Mouse (Mus musculus) B cell, adult 2 months (primary cell): ENCODE results near the gene Bbof1.

ENCODE experiments used
- DNase-seq, 2 experiments: peaks; one replicate each; pipeline ENCODE4 v3.0.0; 2022

Gene Bbof1

DNA sequence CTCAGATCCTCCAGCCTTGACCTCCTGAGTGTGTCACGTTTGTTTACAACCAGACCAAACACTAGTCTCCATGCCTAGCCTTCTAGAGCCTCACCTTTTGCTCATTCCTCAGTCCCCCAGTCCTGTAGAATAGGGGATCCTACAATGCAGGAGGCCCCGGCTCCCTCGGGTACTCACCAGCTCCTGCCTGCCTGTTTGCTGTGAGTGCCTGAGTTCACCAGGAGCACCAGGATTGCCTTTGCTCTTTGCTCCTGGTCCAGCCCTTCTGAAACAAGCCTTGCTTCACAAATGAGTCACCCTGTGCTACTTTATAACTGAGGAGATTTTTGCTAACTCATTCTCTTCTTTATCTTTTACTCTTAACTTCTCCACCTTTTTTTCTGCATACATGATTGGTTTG lies 8.2 kb upstream of the Bbof1 start:
- DNase-seq, result no peak

DNA sequence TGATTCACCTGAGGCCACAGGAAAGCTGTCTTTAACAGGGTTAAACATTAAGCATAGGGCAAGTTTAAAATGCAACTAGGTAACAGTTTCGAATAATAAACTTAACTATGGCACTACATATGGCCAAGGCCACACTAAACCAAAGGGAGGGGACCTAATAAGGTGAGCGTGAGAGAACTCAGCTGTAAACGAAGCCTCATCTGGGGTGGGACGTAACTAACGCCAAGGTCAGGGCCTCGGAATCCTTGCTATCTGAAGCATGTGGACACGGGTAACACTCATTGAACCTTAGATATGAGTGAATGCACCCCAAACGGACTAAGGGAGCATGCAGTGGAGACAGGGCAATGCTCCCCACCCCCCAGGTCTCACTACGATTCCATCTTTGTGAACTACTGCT lies 5.9 kb upstream of the Bbof1 start:
- DNase-seq, result no peak

DNA sequence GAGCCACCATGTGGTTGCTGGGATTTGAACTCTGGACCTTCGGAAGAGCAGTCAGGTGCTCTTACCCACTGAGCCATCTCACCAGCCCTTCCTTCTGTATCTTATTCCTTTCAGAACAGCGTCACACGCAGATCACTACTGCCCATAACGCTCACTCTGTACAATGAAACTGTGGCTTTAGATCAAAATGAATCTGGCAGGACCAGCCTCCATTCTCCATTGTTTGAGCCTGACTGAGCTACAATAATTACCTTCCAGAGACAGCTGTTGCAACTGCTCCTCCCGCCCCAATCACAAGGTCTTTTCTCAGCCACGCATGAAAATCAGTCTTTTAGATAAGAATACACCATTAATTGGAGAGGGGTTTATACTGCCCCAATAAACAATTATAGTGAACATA lies 4.3 kb upstream of the Bbof1 start:
- no peak for DNase-seq

DNA sequence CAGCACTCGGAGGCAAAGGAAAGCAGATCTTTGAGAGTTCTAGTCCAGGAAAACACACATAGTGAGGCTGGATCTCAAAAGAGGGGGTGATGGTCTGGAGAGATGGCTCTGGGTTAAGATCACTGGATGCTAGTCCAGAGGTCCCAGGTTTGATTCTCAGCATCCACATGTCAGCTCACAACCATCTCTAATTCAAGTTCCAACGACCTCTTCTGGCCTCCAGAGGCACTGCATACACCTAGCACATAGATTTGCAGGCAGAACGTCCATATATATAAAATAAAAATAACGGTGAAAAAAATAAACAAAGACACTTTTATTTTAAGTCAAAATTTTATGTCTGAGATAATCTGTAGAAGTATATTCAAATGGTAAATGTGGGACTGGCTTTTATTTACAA lies 1.6 kb upstream of the Bbof1 start:
- DNase-seq, result no peak

DNA sequence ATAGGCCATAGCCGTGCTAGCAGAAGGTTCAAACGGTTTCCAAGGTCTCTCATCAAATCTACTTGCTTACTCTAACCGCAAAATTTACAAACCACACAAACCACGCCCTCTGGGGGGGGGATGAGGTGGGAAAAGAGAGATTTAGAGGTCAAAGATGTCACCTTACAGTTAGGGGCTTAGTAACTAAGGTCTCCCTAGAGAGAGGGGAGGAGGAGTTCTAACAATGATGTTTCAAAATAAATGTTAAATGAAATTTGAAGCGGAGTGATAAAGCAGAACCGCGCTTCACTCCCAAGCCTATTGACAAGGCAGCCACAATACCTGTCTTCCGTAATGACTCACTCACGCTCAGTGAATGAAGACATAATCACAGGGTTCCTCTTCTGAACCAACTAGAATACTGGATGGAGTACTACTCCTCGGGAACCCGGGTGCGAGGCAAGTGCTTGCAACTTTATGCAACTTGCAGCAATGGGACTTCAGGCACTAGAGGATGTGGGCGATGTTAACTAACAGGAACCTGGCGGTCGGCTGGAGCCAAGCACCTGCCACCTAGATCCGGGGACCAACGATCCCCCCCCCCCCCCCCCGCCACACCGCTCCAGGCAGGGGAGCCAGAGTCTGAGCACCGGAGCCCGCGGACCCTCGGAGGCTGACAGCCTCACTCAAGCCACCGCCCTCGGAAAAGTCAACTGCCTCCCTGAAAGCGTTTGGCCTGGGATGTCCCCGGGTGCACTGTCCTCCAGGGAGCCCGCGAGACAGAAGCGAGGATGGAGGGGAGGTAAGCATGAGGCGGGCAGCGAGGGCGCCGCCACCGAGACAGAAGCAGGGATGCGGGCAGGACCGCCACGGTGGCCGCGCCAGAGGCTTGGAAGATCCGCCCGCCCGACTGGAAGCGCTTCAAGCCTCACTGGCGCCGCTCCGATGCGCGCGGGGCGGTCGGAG lies 725 bp upstream of the Bbof1 start:
- DNase-seq, result peak; percentile 89 to 92

DNA sequence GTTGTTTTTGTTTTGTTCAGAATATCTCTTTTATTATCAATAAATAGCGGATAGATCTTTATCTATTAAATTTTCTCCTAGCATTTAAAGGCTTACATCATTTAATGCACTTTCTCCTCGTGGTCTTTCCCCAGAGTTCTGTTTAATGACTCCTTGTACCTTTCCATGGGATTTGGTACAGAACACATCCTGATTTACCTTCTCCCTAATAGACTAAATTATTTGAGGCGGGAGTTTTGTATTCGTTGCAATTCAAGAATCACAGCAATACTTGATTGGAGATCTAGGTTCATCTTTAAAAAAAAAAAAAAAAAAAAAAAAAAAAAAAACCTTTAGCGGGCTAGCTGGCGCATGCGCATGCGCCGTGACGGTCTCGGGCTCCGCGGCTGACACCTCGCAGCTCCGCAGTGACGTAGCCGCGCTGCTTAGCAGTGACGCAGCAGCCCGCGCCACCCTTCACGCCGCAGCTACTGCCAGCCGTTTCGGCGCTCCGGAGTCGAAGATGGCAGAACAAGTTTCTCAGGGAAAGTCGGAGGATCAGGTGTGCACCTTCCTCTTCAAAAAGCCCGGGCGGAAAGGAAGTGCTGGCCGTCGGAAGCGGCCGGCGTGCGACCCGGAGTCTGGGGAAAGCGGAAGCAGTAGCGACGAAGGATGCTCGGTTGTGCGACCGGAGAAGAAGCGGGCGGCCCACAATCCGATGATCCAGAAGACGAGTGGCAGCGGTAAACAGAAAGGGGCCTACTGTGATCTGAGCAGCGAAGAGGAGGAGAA lies 8.1 kb downstream of the Bbof1 start, which contains the start of gene Rnf113a2:
Gene Rnf113a2 (plus strand): TSS at position 363 of the 771 bp plus-strand sequence.
- DNase-seq, result peak; percentile 86 to 89

DNA sequence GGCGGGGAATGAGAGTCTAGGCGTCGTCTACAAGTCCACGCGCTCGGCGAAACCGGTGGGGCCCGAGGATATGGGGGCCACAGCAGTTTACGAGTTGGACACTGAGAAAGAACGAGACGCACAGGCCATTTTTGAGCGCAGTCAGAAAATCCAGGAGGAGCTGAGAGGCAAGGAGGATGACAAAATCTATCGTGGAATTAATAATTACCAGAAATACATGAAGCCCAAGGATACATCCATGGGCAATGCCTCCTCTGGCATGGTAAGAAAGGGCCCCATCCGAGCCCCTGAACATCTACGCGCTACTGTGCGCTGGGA lies 8.7 kb downstream of the Bbof1 start:
- no peak for DNase-seq

DNA sequence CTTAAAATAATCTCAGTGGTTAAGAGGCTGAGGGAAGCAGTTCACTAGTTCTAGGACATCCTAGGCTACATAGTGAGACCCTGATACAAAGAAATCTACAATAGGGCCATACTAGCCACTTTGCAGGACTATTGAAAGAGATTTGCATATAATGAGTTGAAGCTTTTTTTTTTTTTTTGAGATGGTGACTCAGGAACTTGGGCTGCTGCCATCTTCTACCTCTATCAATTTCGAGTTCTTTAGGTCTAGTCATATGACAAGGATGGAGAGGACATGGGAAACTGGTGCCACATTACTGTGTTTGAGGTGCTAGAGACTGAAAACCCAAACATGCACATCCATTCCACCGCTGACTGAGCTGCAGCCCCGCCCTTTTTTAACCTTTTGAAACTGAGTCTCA lies 15.1 kb downstream of the Bbof1 start:
- no peak for DNase-seq

DNA sequence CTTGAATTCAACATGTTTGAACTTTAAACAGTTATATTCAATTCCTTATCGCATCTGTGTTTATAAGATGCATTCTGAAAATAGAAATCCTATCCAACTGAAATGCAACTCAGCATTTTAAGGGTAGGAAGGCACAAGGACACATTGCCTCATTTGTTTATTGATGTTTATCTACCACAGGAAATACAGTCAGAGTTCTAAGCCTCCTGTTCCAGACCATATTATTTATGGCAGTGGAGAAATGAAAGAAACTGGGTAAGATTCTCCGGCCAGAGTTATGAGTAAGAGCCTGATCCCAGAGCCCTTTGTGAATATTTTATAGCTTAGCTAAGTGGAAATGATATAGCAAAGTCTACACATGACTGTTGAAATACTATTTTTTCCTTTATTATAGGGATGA lies 21.0 kb downstream of the Bbof1 start:
- no peak for DNase-seq

DNA sequence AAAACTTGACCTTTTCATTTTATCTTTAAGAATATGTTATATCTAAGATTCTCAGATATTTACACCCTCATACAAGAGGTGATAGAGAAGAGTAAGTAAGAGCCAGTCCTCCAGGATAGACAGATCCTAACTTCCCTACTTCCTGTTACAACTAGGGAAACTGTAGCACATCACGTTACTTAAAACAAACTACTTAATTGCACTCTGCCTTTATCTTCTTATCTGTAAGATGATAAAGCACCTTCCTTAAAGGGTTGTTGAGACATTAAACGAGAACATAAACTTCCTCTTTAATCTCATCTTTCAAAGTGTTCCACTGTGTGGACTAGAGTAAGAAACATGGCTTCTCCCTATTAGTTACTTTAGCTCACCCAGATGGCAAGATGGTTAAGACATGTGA lies 29.8 kb downstream of the Bbof1 start:
- no peak for DNase-seq

DNA sequence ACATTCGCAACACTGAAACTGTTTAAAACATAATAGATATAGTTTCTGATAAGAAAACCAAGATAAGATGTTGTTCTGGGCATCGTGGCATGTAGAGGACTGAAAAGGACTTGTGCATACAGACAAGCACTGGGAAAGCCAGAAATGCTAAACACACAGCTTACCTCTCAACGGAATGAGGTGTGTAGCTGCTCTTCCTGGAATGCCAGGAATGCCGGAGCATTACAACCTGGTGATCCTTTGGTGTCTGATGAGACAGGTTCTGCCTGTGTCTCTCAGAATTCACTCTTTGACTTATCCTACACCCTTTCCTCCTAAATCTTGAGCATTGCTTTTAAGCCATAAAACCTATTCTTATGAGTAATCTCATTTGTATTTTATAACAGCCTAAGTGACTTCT lies 33.7 kb downstream of the Bbof1 start:
- DNase-seq, result no peak

DNA sequence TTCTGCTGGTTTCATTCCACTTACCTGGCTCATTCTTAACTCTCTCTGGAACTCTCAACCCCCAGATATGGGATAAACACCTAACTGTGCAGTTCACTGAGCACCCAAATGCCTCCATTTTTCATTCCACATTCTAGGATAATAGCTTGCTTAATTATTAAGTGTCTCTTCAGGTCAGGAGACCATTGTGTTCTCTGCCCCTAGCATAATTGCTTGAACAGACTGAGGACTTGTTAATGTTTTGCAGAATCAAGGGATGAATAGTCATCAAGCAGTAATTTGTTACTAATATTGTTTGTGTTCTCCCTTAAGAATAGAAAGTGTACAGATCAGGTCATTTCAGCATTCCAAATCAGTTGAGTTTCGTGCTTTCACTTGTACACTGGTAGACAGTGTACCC lies 38.5 kb downstream of the Bbof1 start:
- no peak for DNase-seq

DNA sequence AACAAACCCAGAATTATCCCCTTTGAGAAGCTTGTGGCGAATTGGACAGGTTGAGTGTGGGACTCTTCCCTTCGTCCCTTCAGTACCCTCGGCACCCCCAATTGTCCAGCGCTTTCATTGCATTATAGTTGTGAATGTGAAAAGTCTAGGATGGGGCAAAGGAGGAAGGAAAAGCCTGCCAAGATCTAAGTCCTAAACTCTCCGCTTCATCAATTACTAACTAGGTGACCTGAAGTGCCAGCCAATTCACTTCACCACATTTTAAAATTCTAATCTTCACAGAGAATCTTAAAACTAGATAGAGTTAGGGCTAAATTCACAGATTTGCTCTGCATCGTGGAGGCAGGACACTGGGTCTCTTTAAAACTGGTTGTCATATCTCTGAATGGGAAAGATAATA lies 39.3 kb downstream of the Bbof1 start:
- no peak for DNase-seq

DNA sequence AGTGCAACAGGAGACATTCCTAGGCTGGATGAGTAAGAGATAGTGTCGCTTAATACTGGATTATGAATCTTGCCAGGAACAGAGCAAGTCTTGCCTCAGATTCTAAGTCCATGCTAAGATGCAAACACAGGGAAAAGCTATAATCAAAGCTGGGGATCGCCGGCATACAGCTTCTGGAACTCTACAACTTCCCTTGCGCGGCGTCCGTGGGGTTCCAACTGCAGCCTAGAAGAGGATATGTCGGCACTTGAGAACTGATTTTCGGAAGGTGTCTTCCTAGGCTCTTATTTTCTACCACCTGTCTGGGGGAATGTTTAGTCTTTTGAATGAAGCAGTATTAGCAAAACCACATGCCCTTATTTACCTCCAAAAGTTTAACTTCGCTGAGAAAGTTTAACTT lies 41.0 kb downstream of the Bbof1 start:
- no peak for DNase-seq

DNA sequence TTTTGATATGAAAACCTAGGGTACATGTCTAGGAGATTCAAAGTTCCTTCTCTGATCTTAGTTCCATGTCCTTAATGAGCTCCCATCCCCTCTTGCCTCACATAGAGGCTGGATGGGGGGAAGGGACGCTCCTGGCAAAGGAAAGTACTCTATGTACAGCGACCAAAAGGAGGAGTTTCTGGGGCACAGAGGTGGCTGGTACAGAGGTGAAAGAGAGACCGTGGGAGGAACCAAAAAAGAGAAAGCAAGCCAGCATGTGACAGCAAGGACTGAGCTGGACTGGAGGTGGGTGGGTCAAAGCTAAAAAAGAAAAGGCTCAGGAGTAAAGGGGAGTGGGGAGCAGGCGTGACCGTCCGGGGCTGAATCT lies 41.5 kb downstream of the Bbof1 start:
- no peak for DNase-seq

DNA sequence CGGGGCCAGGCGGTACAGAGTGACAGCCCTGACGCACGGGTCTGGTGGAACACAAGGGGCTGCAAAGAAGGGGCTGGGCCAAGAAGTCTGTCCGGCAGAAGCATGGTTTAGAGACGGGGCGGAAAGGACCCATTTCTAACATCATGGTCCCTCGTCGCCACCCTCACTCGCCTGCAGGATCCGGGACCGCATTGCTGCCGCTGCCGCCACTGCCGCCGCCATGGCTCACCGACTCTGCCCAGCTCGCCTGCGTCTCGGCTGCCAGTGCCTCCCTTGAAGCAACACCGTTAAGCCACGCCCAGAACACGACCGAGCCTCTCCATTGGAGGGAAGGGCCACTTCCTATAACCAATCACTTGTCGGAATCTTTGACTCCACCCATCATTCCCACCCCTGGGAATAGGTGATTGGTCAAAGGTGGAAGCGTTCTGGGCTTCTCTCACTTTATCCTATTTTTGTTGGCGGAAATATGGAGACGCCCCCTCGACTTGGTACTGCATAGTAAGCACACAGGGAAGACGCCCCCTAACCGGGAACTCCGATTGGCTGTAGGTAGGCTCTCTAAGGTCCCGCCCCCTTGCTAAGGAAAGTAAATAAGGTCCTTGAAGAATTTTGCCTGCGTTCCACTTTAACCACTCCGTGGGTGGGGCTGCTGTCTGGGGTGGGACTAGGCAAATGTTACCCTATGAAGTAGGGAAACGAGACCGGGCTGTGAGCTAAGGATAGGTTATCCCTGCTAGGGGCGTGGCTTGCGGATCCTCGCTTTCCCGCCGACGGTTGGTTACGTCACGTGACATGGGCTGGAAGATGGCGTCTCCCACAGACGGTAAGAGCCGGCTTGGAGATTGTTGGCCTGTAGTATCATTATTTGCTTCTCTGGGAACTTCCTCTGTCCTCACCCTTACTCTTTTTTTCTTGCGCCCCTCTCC lies 42.1 kb downstream of the Bbof1 start, which contains the start of the genes Aldh6a1 and Lin52:
Gene Aldh6a1 (minus strand): TSS at position 287 of the 929 bp plus-strand sequence.
Gene Lin52 (plus strand): TSS at position 705 of the 929 bp plus-strand sequence.
- DNase-seq, result peak; percentile 92 to 97

DNA sequence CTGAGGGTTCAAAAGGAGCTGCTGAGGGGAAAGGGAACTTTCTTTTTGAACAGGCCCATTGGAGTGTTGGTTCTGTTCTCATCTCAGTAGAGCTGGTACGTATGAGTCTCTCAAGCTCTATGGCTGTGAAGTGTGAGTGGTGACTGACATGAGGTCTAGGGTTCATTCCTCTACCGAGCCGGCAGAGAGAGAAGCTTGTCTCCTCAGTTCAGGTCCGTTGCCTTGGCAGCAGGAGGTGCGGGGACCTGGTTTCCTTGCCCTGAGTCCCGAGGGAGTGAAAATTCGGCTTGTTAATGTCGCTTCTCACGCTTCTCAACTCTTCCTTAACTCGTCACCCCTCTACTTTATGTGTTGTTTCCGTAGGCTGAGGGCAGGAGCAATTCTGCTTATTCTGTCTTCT lies 42.9 kb downstream of the Bbof1 start:
- peak in 1 of 2 experiments; percentile 52 for DNase-seq

DNA sequence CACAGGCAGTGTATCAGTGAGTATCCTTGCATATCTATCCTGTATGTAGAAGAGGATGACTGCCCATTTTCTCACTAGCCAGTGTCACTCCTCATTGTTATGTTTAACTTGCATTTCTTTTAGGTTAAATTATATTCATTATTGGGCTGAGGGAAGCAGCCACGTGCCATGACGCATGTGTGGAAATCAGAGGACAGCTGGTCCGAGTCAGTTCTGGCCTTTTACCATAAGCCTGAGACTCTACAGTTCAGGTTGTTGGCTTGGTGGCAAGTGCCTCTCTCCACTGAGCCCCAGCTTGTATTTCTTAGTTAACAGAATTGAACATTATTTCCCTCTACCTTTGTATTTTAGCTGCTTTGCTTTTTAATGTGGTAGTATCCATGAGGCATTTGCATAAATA lies 48.0 kb downstream of the Bbof1 start:
- DNase-seq, result no peak

DNA sequence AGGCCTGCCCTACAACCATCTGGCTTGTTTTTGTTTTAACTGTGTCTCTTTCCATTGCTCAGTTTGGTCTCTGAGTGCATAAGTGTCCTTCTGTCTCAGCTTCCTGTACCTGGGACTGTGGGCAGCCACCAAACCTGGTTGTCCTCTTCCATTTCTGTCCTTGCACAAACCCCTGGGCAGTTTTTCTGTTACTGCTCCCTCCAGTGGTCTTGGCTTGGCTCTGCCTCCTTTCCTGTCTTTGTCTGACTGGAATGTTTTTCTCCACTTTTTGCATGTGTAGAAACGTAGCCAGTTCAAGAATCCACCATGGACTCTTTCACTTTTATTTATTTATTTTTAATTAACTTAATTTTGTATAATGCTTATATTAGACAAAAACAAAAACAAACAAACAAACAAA lies 51.0 kb downstream of the Bbof1 start:
- DNase-seq, result no peak

DNA sequence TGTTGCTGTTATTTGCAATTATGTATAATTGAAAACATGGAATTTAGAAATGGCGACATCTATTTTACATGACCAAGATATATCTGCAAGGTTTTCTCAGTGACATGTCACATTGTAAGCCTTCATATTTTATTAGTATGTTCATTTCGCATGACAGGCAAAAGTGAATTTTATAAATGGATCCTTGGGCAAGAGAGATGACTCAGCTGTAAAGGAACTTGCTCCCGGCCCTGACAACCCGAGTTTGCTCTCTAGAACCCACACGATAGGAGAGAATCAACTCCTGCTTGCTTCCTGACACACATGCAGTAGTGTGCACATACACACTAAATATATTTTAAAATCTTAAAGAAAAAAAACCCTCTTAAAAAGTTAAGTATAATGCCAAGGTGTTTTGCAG lies 52.5 kb downstream of the Bbof1 start:
- DNase-seq, result no peak

DNA sequence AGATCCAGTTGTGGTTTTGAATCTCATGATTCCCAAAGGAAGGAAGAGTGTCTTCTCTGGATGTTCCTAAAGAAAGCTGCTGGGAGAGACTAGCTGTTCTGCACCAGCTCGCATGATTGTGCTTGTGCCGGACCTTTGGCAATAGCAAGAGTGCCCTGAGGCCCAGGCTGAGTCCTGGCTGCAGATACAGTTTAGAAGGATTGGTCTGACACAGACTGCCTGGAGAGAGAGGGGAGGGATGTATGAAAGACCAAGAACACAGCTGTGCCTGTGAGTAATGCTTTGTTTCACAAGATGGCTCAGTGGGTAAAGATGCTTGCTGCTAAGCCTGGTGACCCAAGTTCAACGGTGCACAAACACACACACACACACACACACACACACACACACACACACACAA lies 54.0 kb downstream of the Bbof1 start:
- no peak for DNase-seq

DNA sequence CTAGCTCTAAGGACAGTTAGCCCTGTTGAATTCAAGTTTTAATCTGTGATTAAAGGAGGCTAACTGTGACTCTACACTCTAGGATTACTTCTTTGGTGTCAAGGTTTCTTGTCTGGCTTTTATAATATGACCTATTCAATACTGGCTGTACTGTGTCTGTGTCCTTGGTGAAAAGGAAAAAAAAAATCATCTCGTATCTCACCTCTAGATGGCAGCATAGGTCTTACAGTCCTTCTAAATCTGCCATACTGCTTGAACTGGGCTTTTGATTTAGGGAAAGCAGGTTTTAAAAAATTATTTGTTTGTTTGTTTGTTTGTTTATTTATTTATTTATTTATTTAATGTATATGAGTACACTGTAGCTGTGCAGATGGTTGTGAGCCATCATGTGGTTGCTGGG lies 59.8 kb downstream of the Bbof1 start:
- peak; percentile 14 to 15 for DNase-seq

DNA sequence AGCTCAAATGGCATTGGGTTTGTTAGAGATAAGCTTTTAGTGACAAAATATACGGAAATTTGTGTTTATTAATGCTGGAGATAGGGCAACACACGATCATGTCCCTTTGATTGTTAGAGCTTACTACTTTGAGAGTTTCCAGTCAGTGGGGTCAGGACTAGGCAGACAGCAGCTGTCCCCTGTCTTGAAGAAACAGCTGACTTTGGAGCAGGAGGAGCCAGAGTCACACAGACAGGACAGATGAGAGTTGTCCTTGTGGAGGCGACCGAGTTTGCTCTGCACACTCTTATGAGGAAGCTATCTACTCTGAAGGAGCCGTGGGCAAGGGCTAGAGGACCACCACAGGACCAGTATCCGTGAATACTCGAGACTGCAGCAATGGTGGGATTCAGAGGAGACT lies 70.1 kb downstream of the Bbof1 start:
- DNase-seq, result no peak
